Mouse (Mus musculus): Measurements from ENCODE around the gene Ncoa4.

DNA sequence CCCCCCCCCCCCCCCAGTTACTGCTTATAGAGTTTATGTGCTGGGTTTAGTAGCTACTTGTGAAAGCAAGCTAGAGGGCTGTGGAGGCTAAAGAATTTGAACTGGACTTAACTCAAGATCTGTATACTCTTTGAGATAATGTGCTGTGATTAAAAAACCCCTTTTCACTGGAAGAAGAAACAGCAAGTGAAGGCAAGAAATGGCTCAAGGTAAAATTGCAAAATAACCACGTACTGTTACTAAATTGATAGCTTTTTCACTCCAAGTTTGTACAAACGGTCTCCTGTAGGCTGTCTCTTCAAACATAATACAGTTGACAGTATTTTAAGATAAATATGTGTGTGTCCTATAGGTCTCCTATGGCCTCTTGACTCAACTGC lies 6.4 kb downstream of the Ncoa4 start:
- TF ChIP-seq CTCF (conservative IDR thresholded peaks at IDR 0.05; ENCODE audit: low read length) (no peak), NANOG (IDR thresholded peaks at IDR 0.05; ENCODE audit: borderline replicate concordance, low read length) (no peak), POU5F1 (IDR thresholded peaks at IDR 0.05; ENCODE audit: borderline replicate concordance, low read length) (no peak)

All from E14TG2a.4 (cell line).